Mouse (Mus musculus) bone marrow macrophage, adult 2 months (primary cell): ENCODE results near the gene Actg2.

Experiments used
- CTCF ChIP-seq: IDR thresholded peaks from 2 replicates; pipeline ENCODE4 v1.5.1; 2012; ENCODE audit warnings: low read depth, mild to moderate bottlenecking, low read length, moderate library complexity
- POLR2A ChIP-seq: IDR thresholded peaks from 2 replicates; pipeline ENCODE4 v1.6.1; 2012; ENCODE audit warnings: mild to moderate bottlenecking, low read depth, low read length, borderline replicate concordance

DNA sequence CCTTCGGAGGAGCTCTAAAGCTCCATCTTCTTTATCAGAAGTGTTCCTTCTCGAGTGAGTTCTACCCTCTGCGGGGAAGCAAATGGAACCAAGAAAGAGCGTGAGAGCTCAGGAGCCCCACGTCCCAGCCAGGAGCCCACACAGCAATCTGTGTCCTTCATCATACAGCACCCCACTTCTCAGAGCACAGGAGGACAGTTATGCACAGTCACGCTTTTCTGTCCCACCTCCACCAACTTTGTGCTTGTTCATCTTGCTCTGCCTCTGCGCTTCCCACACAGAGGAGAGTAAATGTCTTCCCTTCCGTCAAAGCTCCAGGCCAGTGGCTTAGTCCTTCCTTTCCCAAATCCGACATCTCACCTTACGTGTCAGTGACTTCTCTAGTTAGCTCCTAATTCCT lies 37.0 kb downstream of the Actg2 start:
- TF ChIP-seq CTCF: no peak
- TF ChIP-seq POLR2A: no peak
